Mouse (Mus musculus) mouse trophoblast stem cell (cell line): Measurements from ENCODE around the gene Qpctl.
"Not testable (repeated sequence)": the region's sequence is repeated elsewhere in the genome, so short reads cannot be mapped to it uniquely, and the experiment has no call there.

Source experiments
- in situ Hi-C, 2 experiments: fragments of 300-500 bp; cut with MseI, MboI; formaldehyde crosslinking; loops; 2 replicates in 1 of 2; 3 replicates in 1 of 2; pipeline ENCODE4 v1.15.1; 2025

The Qpctl gene

DNA sequence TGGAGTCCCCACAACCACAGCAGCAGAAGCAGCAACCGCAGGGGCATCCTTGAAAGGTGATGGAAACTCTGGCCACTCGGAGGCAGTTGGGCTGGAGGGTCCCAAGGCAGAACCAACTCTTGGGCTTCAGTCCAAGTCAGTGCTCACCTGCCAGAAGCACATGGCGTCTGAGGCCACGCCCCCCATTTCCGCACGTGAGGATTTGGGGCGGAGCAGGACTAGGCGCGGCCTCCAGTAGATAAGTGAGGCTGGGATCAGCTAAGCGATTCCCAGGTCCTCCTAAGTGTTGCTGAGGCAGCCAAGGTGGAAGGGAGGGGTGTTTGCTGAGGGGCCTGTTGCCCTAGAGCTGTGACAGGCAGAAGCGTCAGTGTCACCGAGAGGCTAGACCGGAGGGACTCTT lies 15.9 kb upstream of the Qpctl start:
- in situ Hi-C loops, result no loop called here

- in situ Hi-C loops, result no loop called here
Measured at GRCm38 (mm10) chr7:19164189-19164588, 15.1 kb upstream of the Qpctl start.

GRCm38 (mm10) chr7:19163752-19164151 lies 14.7 kb upstream of the Qpctl start:
- in situ Hi-C loops, result no loop called here

- in situ Hi-C loops, result no loop called here
Measured at GRCm38 (mm10) chr7:19162928-19163327, 13.8 kb upstream of the Qpctl start.

DNA sequence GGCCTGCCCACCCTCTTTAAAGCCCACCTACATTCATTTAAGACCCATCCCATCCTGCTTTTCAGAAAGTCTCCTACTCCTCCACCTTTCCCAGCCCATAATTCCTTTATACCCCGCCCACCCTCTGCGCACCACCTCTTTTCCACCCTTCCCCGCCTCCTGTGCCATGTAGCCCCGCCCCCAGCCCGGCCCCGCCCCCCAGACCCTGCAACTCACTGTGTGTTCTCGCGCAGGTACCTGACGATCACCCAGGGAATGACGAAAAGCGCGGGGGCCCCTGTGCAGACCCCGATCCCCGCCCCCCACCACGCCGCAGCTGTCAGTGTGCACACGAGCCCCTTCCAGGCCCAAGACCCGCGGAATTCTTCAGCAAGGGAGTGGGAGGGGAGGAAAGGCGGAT lies 11.0 kb upstream of the Qpctl start:
- in situ Hi-C loops, result no loop called here

DNA sequence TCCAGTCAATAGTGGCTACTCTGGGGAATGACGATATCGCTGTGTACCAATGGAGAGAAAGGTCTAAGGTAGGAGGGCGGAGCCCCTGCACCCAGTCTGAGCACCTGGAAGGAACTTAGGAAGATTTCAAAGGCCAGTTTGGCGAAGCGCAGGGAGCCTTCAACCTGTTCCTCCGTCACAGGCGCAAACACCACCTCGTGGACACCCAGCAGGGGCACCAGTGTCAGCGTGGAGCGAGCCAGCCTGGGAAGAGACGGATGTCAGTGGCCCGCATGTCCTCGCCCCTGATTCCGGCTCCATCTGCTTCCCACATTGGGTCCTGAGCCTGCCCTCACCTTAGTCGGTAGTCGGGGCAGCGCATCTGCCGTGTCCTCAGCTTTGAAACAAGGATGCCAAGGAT lies 10.3 kb upstream of the Qpctl start:
- in situ Hi-C loops, result no loop called here

DNA sequence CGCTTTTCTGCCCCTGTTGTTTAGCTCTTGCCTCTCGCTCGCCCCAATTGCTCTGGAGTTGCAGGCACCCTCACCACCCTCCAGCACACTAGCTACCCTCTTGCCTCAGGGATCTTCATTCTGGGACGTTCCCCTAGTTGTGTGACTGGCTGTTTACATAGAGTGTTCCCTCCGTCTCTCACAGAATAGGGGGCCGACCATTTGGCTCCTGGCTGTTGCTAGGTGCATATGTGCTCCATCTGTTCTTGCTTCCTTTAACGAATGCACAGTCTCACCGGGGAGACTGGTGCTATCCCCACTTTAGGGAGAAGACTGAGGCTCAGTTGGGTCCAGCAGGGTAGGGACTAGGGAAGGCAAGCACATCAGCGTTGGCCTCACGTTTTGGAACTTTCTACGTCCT lies 9.5 kb upstream of the Qpctl start:
- in situ Hi-C loops, result no loop called here

- in situ Hi-C loops, result no loop called here
Measured at GRCm38 (mm10) chr7:19157160-19157800, 8.2 kb upstream of the Qpctl start.

GRCm38 (mm10) chr7:19155825-19156475 lies 6.9 kb upstream of the Qpctl start:
- in situ Hi-C loops, result no loop called here

DNA sequence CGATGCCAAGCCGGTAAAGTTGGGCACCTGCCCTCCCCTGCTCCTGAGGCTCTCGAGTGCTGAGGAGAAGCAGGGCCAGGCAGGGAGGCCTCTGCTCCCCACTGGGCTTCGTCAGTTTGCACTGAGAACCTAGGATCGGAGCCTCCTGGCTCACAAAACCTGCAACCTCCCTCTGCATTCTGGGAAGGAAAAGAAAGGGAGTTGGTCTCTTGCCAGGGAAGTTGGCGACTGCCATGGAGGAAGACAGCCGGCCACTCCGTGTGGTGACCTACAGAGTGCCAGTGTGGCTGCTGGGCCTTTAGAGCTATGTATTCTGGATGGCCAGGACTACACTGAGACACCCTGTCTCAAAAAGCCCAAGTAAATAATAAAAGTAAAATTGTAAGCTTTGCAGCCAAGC lies 5.7 kb upstream of the Qpctl start:
- in situ Hi-C loops, result no loop called here

- in situ Hi-C loops, result not testable (repeated sequence)
Measured at GRCm38 (mm10) chr7:19151121-19151520, 2.0 kb upstream of the Qpctl start.

GRCm38 (mm10) chr7:19149626-19150025 lies 535 bp upstream of the Qpctl start, which contains the start of gene Snrpd2:
TSS of gene Snrpd2 (plus strand) at chr7:19149722.
- in situ Hi-C loops, result no loop called here

DNA sequence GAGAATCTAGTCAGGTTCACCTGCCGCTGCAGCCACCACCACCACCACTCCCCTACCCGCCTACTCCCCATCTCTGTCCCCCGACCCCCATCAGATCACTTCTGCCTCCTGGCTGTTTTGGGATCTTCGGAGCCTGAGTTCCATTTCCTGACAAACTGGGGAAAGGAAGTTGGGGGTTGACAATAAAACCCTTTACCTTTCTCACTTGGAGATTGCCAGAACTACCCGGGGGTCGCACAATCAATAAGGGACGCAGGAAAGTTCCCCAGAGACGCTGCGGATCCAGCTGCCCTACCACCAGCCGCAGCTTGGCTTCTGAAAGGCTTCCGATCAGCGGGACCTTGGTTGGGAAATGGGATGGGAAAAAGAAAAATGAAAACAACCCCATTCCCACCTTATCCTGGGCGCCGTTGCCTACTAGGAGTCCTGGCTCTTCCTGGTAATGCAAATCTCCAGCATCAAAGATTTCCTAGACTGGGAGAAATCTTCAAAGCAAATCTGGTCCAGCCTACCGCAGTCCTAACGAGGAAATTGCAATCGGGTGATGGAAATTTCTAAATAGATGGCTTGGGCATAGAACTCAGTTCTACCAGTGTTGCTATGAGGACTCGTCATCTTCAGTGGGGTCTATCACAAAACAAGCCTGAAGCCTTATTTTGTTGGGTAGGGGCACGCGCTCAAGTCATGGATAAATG lies 764 bp downstream of the Qpctl start:
- in situ Hi-C loops, result no loop called here

DNA sequence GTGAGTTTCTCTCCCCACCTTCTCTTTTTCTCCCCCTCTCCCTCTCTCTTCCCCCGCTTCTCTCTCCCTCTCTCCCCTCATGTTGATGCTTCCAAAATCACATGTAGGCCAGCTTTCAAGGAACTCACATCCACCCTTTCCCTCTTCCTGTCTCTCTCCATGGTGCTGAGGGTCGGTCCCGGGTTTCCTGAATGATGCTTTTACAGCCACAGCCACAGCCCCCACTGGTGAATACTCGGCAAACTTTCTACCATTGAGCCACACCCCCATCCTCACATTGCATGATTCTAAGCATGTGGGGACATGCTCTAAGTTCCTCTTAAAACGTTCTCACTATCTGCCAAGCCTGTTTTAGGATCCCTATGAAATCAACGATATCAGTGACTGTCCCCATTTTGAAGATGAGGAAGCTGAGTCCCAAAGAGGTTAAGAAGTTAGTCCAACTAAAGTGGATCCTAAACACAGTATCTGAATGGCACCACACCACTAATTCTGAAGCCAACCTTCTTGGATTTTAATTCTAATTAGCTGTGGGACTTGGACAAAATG lies 1.5 kb downstream of the Qpctl start:
- in situ Hi-C loops, result no loop called here

DNA sequence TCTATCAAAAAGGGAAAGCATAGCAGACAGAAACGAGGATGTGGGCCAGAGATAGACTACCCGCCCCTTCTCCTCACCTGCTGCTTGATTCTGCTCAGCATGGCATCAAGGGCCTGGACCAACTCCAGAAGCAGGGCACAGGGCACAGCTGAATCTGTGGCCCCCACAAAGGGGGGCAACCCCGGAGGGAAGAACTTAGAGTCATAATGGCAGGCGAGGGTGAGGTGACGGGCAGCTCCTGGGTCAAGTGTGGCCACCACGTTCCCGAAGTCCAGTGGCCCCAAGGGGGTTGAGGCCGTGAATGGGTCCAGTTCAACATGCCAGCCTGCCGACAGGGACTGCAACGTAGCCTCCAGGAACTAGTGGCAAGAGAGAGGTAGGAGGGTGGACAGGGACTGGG lies 2.3 kb downstream of the Qpctl start:
- in situ Hi-C loops, result no loop called here

DNA sequence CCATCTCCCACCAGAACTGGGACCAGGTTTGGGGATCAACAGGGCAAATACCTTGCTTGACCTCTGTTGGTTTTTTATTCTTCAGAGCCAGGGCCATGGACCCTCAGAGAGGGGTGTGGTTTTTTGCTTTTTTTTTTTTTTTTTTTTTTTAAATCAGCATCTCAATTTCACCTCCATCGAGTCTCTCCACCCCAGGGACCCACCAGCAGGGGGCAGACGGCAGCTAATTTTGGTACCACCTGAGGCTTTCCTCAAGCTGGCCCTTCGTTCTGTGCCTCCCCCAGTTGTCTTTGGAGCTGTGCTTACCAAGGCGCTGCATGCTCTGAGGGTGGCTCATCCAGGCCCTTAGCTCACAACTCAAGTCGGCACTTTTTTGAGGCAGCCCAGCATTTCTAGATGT lies 11.7 kb downstream of the Qpctl start:
- in situ Hi-C loops, result no loop called here

DNA sequence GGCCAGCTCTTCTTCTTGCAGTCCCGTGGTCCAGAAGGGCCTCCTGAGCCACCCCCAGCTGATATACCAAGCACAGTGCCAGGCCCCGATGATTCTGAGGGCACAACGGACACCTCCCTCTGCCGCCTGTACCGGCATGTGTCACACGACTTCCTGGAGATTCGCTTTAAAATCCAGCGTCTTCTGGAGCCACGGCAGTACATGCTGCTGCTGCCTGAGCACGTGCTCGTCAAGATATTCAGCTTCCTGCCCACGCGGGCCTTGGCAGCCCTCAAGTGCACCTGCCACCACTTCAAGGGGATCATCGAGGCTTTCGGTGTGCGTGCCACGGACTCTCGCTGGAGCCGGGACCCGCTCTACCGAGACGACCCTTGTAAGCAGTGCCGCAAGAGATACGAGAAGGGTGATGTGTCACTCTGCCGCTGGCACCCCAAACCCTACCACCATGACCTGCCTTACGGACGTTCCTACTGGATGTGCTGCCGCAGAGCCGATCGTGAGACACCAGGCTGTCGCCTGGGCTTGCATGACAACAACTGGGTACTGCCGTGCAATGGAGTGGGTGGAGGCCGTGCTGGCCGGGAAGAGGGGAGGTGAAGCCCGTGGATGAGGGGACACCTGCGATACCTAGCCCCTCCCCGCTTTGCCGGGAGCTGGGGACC lies 12.3 kb downstream of the Qpctl start:
- in situ Hi-C loops, result no loop called here

GRCm38 (mm10) chr7:19136168-19136567 lies 12.9 kb downstream of the Qpctl start:
- in situ Hi-C loops, result no loop called here

- in situ Hi-C loops, result no loop called here
Measured at GRCm38 (mm10) chr7:19131324-19131848, 17.7 kb downstream of the Qpctl start.

- in situ Hi-C loops, result no loop called here
Measured at GRCm38 (mm10) chr7:19130657-19131056, 18.4 kb downstream of the Qpctl start.

DNA sequence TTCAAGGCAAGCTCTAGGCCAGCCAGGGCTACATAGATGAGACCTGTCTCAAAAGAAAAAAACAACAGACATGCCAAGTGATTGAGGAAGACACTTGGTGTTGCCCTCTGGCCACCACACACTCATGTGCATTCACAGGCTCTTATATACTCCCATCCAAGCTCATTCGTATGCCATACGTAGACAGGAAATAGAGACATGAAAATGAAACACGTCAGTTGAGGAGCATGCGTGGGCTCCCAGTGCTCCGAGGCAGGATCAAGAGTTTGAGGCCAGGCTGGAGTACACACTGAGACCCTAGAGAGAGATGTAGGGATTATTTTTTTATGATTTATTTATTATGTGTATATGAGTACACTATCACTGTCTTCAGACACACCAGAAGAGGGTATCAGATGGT lies 19.7 kb downstream of the Qpctl start:
- in situ Hi-C loops, result no loop called here

DNA sequence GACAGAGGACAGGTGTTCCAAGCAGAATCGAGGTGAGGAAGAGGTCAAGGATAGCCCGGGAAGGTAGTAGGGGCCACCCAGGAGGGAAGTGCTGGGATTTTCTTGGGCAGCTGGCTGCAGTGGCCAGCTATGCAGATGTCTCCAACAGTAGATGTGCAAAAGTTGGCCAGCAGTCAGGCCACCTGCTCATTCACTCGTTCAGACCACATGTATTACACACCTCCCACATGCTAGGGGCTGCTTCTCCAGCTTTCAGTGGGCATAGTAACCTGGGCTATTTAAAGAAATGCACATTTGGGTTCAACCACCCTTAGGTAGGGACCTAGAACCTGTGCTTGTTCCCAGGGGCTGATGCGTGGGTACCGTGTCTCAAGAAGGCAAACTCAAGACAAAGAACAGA lies 21.3 kb downstream of the Qpctl start:
- in situ Hi-C loops, result no loop called here
